Mouse (Mus musculus) neural tube, embryonic 13.5 days (tissue): ENCODE data around the gene Ncoa6. TPM values are rescaled to one million over a fixed set of nuclear protein-coding genes. Genes with fewer than 3 reads are reported as not detected.
A peak's percentile ranks its signal among the peaks of the same experiment; 100 is the strongest.
"Not testable (repeated sequence)": the region's sequence is repeated elsewhere in the genome, so short reads cannot be mapped to it uniquely, and the experiment has no call there.

Experiments
- ATAC-seq: fragments of 200-750 bp; cut with Nextera tagmentation; 2 replicates; pipeline ENCODE4 v1.8.0; 2017; ENCODE audit warnings: low read depth, mild to moderate bottlenecking, moderate TSS enrichment, moderate library complexity
- H3K27ac ChIP-seq: fragments of 300-500 bp; sonication (generic); replicated peaks from 2 replicates; pipeline ENCODE4 v1.5.1; 2015; ENCODE audit warnings: moderate library complexity, mild to moderate bottlenecking, inconsistent platforms
- H3K27me3 ChIP-seq: fragments of 300-500 bp; sonication (generic); 2 replicates; pipeline ENCODE4 v1.6.1; 2015; ENCODE audit warnings: mild to moderate bottlenecking, inconsistent platforms
- H3K36me3 ChIP-seq: fragments of 300-500 bp; sonication (generic); 2 replicates; pipeline ENCODE4 v1.6.1; 2015; ENCODE audit warnings: mild to moderate bottlenecking, inconsistent platforms
- H3K4me1 ChIP-seq: fragments of 300-500 bp; sonication (generic); replicated peaks from 2 replicates; pipeline ENCODE4 v1.6.1; 2015; ENCODE audit warnings: inconsistent platforms
- H3K4me2 ChIP-seq: fragments of 300-500 bp; sonication (generic); 2 replicates; pipeline ENCODE4 v1.6.1; 2015; ENCODE audit warnings: inconsistent platforms, mild to moderate bottlenecking, moderate library complexity
- H3K4me3 ChIP-seq: fragments of 300-500 bp; sonication (generic); 2 replicates; pipeline ENCODE4 v1.5.1; 2015; ENCODE audit warnings: mild to moderate bottlenecking, inconsistent platforms
- H3K9ac ChIP-seq: fragments of 300-500 bp; sonication (generic); 2 replicates; pipeline ENCODE4 v1.6.1; 2015; ENCODE audit warnings: moderate library complexity, mild to moderate bottlenecking, inconsistent platforms
- H3K9me3 ChIP-seq: fragments of 300-500 bp; sonication (generic); 2 replicates; pipeline ENCODE4 v1.6.1; 2016; ENCODE audit warnings: inconsistent platforms
- WGBS: fragments of 180-500 bp; shearing (Covaris S2); methylation state at CpG from one replicate; pipeline ENCODE4 v1.1.7; 2015; 5-methylcytosine and 5-hydroxymethylcytosine counted together
- polyA plus RNA-seq: library from polyadenylated mRNA; unstranded; fragments of >200 nt; fragmentation: Nextera tagmentation; extraction: Ambion mirVana; gene quantifications from 2 replicates; pipeline ENCODE4 v1.2.1, GENCODE M21; 2015

Gene Ncoa6
- polyA plus RNA-seq, 1 experiment from 2014 or later, result 22.5 TPM

DNA sequence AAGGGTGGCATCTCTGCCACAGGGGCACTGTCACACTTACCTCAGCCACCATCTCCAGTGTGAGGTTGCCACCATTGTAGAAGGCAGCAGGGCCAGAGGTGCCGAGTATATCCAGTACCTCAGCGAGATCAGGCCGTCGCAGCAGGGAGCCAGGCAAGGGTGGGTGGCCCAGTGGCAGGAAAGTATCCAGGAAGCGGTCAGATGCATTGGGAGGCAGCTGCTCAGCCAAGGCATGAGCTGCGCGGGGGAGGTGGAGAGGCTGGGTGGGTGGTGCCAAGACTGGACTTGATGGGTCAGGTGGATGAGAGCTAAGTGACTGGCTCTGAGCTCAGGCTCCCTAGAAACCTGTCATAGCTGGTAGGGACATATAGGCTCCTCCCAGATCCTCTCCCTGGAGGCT, 28.9 kb upstream of the Ncoa6 start:
- H3K27ac ChIP-seq, result no peak overlapping the region
- peaks cover 72% of the 10 kb centered on the region for H3K36me3 ChIP-seq
- peaks cover 3% of the 10 kb centered on the region; the same call in 1 of the 2 replicates for H3K4me1 ChIP-seq
- no peaks in the 10 kb centered on the region for H3K9me3 ChIP-seq
- no peak overlapping the region for H3K9ac ChIP-seq
- 87% methylated on average over 7 of the region's 7 CpGs for WGBS
- no peak overlapping the region for H3K4me3 ChIP-seq
- no peak overlapping the region for H3K4me2 ChIP-seq
- ATAC-seq, result no peak
- H3K27me3 ChIP-seq, result no peaks in the 10 kb centered on the region

DNA sequence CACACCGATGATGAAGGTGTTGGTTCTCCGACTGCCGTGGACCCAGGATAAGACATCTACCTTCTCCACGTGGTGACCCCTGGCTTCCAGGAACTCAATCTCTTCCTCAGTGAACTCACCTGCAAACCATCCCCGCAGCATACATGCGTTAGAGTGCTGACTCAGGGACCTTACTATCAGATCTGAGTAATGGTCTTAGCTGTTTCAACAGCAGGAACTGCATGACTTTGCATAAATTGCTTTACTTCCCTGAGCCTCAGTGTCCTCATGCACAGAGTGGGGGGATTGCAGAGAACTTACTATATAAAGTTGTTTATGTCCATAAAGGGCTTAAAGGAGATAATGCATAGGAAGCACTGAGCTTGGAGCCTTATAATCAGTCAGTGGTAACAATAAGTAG, 17.3 kb upstream of the Ncoa6 start:
- Histone ChIP-seq H3K27ac (no peak overlapping the region), H3K4me1 (no peaks in the 10 kb centered on the region), H3K4me2 (no peak overlapping the region), H3K27me3 (no peaks in the 10 kb centered on the region), H3K9me3 (no peaks in the 10 kb centered on the region), H3K4me3 (no peak overlapping the region), H3K9ac (no peak overlapping the region), H3K36me3 (peaks cover 66% of the 10 kb centered on the region)
- 95% methylated on average over 6 of the region's 6 CpGs for WGBS
- ATAC-seq, result no peak

DNA sequence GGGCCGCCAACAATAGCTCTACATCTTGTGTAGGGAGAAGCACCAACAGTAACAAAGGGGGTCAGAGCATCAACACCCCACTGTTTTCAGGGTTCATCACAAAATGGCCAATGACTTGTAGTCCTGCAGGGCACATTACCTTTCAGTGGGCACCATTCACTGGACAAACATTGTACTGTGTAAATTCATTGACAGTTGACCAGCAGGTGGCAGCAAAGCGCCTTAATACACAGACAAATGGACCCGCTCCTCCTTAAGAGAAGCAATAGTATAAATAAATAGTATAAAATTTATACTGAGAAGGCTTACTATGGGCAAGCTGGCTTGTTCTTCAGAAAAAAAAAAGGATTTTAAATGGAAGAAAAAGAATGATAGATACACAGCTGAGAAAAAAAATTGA, 8.3 kb upstream of the Ncoa6 start:
- Histone ChIP-seq H3K9me3 (0 out of 2 replicates have a peak, but pooled peaks cover 3% of the 10 kb centered on the region), H3K4me2 (no peak overlapping the region), H3K4me3 (no peak overlapping the region), H3K4me1 (no peaks in the 10 kb centered on the region), H3K36me3 (no peaks in the 10 kb centered on the region), H3K27me3 (no peaks in the 10 kb centered on the region), H3K27ac (no peak overlapping the region), H3K9ac (no peak overlapping the region)
- ATAC-seq, result no peak; the same call in 1 of the 2 replicates
- WGBS, result 44% methylated on average over 3 of the region's 3 CpGs

DNA sequence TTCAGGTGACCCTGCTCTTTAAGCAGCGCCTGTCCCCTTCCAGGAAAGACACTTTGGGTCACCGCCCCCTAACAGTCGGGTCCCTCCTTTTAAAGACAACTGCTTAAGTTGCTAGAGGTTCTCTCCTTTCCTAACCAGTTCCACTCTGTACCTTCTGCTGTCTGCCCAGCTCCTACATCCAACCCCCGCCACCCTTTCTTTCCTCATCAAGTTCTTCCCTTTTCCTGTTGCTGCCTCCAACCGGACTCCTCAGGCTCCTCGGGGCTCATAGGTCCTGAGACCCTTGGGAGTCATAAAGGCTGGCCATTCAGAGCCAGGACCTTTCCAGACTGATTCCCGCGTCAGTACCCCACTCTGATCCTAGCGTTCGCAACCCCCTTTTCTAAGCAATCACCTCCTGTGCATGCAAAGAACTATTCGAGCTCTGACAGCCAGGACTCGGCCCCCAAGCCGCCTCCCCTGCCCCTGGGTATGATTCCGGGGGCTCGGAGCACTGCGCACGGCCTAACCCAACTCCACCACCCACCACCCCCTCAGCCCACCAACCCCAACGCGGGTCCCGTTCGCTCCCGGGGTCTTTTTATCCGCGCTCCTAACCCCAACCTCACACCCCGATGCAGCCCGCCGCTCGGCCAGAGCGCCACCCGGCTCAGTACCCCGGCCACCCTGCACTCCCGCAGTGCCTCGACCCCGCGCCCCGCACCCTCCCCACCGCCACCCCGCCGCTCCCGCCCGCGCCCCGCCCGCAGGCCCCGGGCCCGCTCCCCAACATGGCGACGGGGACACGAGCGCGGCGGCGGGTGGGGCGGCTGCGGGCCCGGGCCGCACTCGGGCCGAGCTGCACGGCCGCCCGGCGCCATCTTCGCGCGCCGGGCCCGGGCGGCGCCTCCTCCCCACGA, 774 bp downstream of the Ncoa6 start:
- H3K9me3 ChIP-seq, result no peaks in the 10 kb centered on the region
- peak overlapping the region; percentile 99 for H3K9ac ChIP-seq
- H3K27ac ChIP-seq, result peak overlapping the region; percentile 94
- under 1% methylated on average over 46 of the region's 71 CpGs for WGBS
- no peaks in the 10 kb centered on the region for H3K36me3 ChIP-seq
- H3K27me3 ChIP-seq, result no peaks in the 10 kb centered on the region
- peak overlapping the region; percentile 87 for H3K4me3 ChIP-seq
- peaks cover 38% of the 10 kb centered on the region for H3K4me1 ChIP-seq
- peak overlapping the region; percentile 86 for H3K4me2 ChIP-seq
- ATAC-seq, result peak; percentile 73

DNA sequence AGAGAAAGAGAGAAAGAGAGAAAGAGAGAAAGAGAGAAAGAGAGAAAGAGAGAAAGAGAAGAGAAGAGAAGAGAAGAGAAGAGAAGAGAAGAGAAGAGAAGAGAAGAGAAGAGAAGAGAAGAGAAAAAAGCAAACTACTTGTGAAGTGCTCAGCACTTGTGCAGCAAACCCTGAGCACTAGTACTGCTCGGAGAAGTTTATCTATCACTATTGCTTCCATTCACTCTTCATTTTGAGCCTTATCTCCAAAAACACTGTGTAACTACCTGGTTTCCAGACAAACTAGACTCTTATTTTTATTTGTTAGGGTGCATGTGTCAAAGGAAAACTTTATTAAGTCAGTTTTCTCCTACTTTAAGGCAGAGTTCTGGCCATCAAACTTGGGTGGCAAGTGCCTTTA, 6.8 kb downstream of the Ncoa6 start:
- Histone ChIP-seq H3K9ac (no peak overlapping the region), H3K27ac (no peak overlapping the region), H3K4me3 (no peak overlapping the region), H3K9me3 (no peaks in the 10 kb centered on the region), H3K27me3 (no peaks in the 10 kb centered on the region), H3K4me2 (no peak overlapping the region), H3K36me3 (no peaks in the 10 kb centered on the region), H3K4me1 (peaks cover 24% of the 10 kb centered on the region)
- no peak for ATAC-seq
- 97% methylated on average over 1 of the region's 1 CpGs for WGBS

DNA sequence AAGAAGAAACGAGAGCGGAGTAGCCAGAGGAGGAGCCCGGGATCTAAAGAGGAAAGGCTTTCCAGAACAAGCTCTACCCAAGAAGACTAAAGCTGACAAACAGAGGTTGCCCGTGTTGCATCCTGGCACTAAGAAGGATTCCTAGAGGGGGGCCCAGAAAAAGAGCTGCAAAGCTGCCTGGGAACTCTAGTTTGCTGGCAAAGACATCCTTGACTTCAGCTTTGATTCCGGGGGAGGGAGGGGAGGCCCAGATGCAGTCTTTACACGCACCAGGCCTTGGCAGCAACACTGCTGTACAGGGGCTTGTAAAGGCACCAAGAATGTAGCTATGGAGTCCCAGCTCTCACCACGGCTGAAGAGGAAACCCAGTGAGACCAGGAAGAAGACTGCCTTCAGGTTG, 20.1 kb downstream of the Ncoa6 start:
- H3K36me3 ChIP-seq, result peaks cover 9% of the 10 kb centered on the region; the same call in 1 of the 2 replicates
- no peaks in the 10 kb centered on the region for H3K27me3 ChIP-seq
- no peak for ATAC-seq
- WGBS, result 90% methylated on average over 7 of the region's 7 CpGs
- H3K9ac ChIP-seq, result no peak overlapping the region
- no peak overlapping the region for H3K4me3 ChIP-seq
- H3K4me1 ChIP-seq, result no peaks in the 10 kb centered on the region
- no peaks in the 10 kb centered on the region for H3K9me3 ChIP-seq
- no peak overlapping the region for H3K4me2 ChIP-seq
- no peak overlapping the region for H3K27ac ChIP-seq

DNA sequence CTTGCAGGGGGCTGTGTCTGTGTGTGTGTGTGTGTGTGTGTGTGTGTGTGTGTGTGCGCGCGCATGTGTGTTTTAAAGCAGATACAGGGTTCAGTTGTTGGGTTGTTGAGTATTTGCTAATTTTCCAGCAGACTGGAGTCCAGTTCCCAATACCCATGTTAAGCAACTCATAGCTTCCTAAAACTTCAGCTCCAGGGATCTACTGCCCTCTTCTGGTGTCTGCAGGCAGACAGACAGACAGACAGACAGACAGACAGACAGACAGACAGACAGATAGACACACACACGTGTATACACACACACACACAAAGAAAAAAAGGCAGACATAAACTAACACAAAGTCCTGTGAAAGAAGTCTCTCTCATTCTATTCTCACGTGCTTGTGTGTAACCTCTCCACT, 22.4 kb downstream of the Ncoa6 start:
- H3K9me3 ChIP-seq, result no peaks in the 10 kb centered on the region
- no peaks in the 10 kb centered on the region for H3K27me3 ChIP-seq
- WGBS, result 81% methylated on average over 5 of the region's 5 CpGs
- peaks cover 9% of the 10 kb centered on the region; the same call in 1 of the 2 replicates for H3K36me3 ChIP-seq
- no peak overlapping the region for H3K4me3 ChIP-seq
- H3K4me1 ChIP-seq, result no peaks in the 10 kb centered on the region
- no peak overlapping the region for H3K27ac ChIP-seq
- no peak overlapping the region for H3K9ac ChIP-seq
- ATAC-seq, result no peak
- H3K4me2 ChIP-seq, result no peak overlapping the region

DNA sequence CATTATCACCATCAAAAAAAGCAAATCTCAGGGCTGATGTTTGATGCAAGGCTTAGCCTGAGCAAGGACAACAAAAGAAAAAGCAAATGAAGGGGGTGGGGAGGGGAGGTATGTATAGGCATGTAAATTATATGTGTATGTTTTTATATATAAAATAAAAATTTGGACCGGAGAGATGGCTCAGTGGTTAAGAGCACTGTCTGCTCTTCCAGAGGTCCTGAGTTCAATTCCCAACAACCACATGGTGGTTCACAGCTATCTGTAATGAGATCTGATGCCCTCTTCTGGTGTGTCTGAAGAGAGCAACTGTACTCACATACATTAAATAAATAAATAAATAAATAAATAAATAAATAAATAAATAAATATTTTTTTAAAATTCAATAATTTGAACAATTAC, 25.8 kb downstream of the Ncoa6 start:
- ATAC-seq, H3K27me3 ChIP-seq, H3K4me3 ChIP-seq, H3K9me3 ChIP-seq, H3K27ac ChIP-seq, H3K4me2 ChIP-seq, H3K36me3 ChIP-seq, H3K4me1 ChIP-seq, H3K9ac ChIP-seq: not testable (repeated sequence)
- 100% methylated on average over 1 of the region's 1 CpGs for WGBS

DNA sequence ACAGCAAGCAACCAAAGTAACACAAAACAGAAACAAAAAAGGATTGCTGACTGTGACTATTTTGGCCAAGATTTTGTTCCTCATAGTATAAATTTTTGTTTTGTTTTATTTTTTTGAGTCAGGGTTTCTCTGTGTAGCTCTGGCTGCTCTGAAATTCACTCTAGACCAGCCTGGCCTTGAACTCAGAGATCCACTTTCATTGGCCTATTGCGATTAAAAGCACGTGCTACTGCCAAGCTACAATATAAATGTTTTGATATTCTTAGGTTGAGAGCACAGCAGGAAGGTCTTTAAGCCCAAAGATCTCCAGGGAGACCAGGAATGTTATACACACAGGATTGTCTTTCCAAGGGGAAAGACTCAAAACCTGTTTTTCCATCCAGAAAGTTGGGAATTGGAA, 30.2 kb downstream of the Ncoa6 start:
- 0 out of 2 replicates have a peak, but pooled peaks cover 4% of the 10 kb centered on the region for H3K4me1 ChIP-seq
- 50% methylated on average over 2 of the region's 2 CpGs for WGBS
- no peak overlapping the region for H3K4me2 ChIP-seq
- no peaks in the 10 kb centered on the region for H3K9me3 ChIP-seq
- no peak for ATAC-seq
- peaks cover 5% of the 10 kb centered on the region for H3K36me3 ChIP-seq
- H3K9ac ChIP-seq, result no peak overlapping the region
- no peak overlapping the region for H3K27ac ChIP-seq
- no peaks in the 10 kb centered on the region for H3K27me3 ChIP-seq
- no peak overlapping the region for H3K4me3 ChIP-seq

DNA sequence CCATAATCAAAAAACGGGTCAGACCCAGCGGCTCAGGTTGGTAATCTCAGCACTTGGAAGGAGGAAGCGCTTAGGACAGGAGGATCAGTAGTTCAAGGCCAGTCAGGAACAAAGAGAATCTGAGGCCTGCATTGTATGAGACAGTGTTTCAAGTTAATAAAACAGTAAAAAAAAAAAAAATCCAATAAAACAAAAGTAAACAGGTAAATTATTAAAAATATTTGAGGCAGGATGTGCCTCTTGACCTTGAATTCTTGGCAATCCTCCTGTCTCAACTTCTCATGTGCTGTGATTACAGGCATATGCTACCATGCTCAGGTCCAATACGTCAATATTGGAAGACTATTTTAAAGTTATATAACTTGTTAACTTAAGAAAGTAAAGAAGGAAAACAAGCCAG, 30.8 kb downstream of the Ncoa6 start:
- Histone ChIP-seq H3K4me2 (no peak overlapping the region), H3K27ac (no peak overlapping the region), H3K36me3 (peaks cover 5% of the 10 kb centered on the region), H3K27me3 (no peaks in the 10 kb centered on the region), H3K4me1 (0 out of 2 replicates have a peak, but pooled peaks cover 4% of the 10 kb centered on the region), H3K9me3 (no peaks in the 10 kb centered on the region), H3K9ac (no peak overlapping the region), H3K4me3 (no peak overlapping the region)
- no peak for ATAC-seq
- WGBS, result 87% methylated on average over 4 of the region's 4 CpGs

DNA sequence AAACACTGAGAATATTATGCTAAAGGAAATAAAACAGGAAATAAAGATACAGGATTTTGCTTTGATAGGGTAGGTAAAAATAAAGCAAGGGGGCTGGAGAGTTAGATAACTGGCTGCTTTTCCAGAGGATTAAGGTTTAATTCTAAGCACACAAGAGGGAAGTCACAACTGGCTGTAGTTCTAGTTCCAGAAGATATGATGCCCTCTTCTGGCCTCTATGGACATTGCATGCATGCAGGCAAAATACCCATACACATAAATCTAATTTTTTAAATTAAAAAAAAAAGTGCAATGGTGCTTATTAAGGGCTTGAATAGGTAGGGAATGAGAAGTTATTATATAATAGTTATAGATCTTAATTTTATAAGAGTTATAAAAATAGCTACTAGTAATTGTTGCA, 37.2 kb downstream of the Ncoa6 start:
- peaks cover 56% of the 10 kb centered on the region for H3K36me3 ChIP-seq
- no peak overlapping the region for H3K27ac ChIP-seq
- no peak overlapping the region for H3K9ac ChIP-seq
- no peak for ATAC-seq
- no peaks in the 10 kb centered on the region for H3K4me1 ChIP-seq
- no peak overlapping the region for H3K4me3 ChIP-seq
- H3K4me2 ChIP-seq, result no peak overlapping the region
- H3K27me3 ChIP-seq, result no peaks in the 10 kb centered on the region
- no peaks in the 10 kb centered on the region for H3K9me3 ChIP-seq

DNA sequence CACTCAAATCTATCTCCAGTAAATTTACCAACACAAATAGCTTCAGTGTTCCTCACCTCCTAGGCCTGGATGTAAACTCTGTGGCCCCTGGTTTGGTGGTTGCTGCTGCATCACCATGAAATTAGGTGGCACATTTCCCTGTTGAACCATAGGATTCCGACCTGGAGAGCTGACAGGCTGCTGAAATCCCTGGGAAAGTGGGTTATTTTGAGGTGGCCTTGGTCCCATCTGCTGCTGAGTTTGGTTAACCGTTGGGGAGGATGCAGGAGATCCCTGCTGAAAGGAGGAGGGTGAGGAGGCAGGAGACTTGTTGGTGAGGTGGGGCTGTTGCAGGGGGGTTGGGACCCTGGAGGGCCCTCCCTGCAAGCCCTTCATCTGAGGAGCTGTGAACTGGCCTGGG, 52.8 kb downstream of the Ncoa6 start:
- Histone ChIP-seq H3K9ac (no peak overlapping the region), H3K36me3 (peaks cover 57% of the 10 kb centered on the region), H3K4me3 (no peak overlapping the region), H3K27ac (no peak overlapping the region), H3K9me3 (no peaks in the 10 kb centered on the region), H3K4me1 (no peaks in the 10 kb centered on the region), H3K27me3 (no peaks in the 10 kb centered on the region), H3K4me2 (no peak overlapping the region)
- WGBS, result 96% methylated on average over 2 of the region's 2 CpGs
- ATAC-seq, result no peak

DNA sequence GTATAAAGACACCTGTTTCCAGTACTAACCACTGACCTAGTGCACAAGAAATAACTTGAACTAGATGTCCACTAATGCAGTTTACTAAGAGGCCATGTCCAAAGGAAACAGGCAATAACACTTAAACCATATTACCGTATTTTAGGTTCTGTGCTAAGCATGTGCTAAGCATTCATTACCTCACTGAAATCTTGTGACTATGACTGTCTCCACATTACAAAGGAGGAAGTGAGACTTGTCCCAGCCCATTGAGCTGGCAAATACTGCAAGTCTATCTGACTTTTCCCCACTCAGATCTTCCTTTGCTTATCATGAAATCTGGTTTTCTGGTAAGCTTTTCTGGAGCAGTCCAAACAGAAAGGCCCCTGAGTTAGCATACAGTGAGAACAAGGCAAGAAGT, 69.1 kb downstream of the Ncoa6 start:
- H3K4me1 ChIP-seq, result no peaks in the 10 kb centered on the region
- no peak overlapping the region for H3K4me3 ChIP-seq
- no peaks in the 10 kb centered on the region for H3K9me3 ChIP-seq
- no peaks in the 10 kb centered on the region for H3K27me3 ChIP-seq
- H3K27ac ChIP-seq, result no peak overlapping the region
- ATAC-seq, result no peak
- H3K36me3 ChIP-seq, result peaks cover 69% of the 10 kb centered on the region
- H3K9ac ChIP-seq, result no peak overlapping the region
- WGBS, result 89% methylated on average over 1 of the region's 1 CpGs
- no peak overlapping the region for H3K4me2 ChIP-seq
